Mouse (Mus musculus) Muller cell, postnatal 12 days (primary cell): Measurements from ENCODE around the gene Dnajc15.

Experiments
- DNase-seq: peaks from one replicate; pipeline ENCODE4 v3.0.0-alpha.2; 2015; ENCODE audit errors: inconsistent ontology term

Dnajc15 gene

GRCm38 (mm10) chr14:77796506-77796905 lies 78.4 kb downstream of the Dnajc15 start:
- DNase-seq, result no peak

GRCm38 (mm10) chr14:77795240-77795639 lies 79.7 kb downstream of the Dnajc15 start:
- DNase-seq, result no peak

DNA sequence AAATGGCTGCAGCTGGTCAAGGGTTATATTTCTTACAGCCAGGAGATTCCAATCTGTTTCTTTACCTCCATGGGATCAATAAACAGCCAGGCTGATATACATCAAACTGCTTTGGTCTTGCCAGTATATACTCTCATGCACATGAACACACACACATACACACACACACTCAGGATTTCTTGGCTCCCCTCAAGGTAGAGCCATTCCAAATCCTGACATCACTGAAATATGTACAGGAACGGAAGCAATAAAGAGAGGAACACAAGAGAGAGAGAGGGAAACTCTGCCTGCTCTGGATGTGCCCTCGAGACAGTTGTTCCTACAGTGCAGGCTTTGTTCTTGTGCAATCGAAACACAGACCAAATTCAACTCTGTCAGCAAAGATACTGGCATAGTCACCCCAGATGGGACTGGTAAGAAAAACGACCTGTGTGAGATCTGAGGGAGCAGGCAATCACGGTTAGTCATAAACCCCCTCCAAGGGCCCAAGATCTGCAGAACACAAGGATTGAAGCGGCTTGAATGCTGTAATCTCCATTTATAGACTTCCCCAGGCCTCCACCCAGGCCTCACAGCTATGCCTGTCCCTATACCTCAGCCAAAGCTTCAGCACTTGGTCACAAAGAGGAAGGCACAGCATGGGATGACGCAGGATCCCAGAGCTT lies 80.5 kb downstream of the Dnajc15 start:
- peak; percentile 52 for DNase-seq

GRCm38 (mm10) chr14:77792998-77793397 lies 81.9 kb downstream of the Dnajc15 start:
- no peak for DNase-seq

- no peak for DNase-seq
Observed at GRCm38 (mm10) chr14:77783217-77783616, 91.7 kb downstream of the Dnajc15 start.

- no peak for DNase-seq
Observed at GRCm38 (mm10) chr14:77777365-77777764, 97.6 kb downstream of the Dnajc15 start.

DNA sequence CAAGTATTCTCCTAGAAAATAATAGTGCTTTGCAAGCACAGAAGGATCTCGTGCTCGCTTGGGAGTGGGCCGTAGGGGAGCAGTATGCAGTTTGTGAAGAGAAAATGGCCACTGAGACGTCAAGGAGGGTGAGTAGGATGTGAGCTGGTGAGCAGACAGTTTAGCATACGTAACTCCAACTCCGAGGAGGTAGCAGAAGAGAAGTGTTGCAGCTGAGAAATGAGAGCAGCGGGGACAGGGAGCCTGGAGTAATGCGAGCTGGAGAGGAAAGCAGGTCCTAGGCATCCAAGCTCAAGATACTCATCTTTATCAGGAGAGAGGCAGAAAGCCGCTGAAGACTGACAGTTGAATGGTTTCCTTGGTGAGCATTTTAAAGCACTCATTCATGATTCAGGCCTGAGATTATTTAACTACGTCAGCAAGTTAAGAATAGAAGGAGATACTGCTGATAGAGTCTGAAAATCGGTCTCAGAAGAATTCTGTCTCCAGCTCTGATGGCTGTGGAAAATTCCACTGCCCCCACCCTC lies 98.9 kb downstream of the Dnajc15 start:
- no peak for DNase-seq

GRCm38 (mm10) chr14:77773331-77773730 lies 101.6 kb downstream of the Dnajc15 start:
- DNase-seq, result no peak

- no peak for DNase-seq
Observed at GRCm38 (mm10) chr14:77771626-77772025, 103.3 kb downstream of the Dnajc15 start.
